Mouse (Mus musculus) embryonic facial prominence, embryonic 11.5 days (tissue): Measurements from ENCODE around the gene Fxyd5. TPM values are rescaled to one million over a fixed set of nuclear protein-coding genes. Genes with fewer than 3 reads are reported as not detected.
A peak's percentile ranks its signal among the peaks of the same experiment; 100 is the strongest.

Source experiments
- ATAC-seq: fragments of 200-750 bp; cut with Nextera tagmentation; replicated peaks from 2 replicates; pipeline ENCODE4 v1.8.0; 2017; ENCODE audit warnings: low read depth; ENCODE audit not compliant: insufficient number of reproducible peaks, low FRiP score, low TSS enrichment
- DNase-seq: peaks from one replicate; pipeline ENCODE4 v3.0.0-alpha.2; 2015; ENCODE audit warnings: low spot score
- H3K27ac ChIP-seq: fragments of 300-500 bp; sonication (generic); replicated peaks from 2 replicates; pipeline ENCODE4 v1.5.1; 2014; ENCODE audit warnings: mild to moderate bottlenecking, low read depth, low read length, control low read depth
- H3K27me3 ChIP-seq: fragments of 300-500 bp; sonication (generic); 2 replicates; pipeline ENCODE4 v1.6.1; 2014; ENCODE audit warnings: mild to moderate bottlenecking, low read length, moderate library complexity, mixed read lengths; ENCODE audit not compliant: control insufficient read depth, insufficient read depth
- H3K36me3 ChIP-seq: fragments of 300-500 bp; sonication (generic); replicated peaks from 2 replicates; pipeline ENCODE4 v1.6.1; 2014; ENCODE audit warnings: low read depth, mild to moderate bottlenecking, low read length, moderate library complexity, mixed read lengths; ENCODE audit not compliant: control insufficient read depth, insufficient read depth
- H3K4me1 ChIP-seq: fragments of 300-500 bp; sonication (generic); 2 replicates; pipeline ENCODE4 v1.6.1; 2014; ENCODE audit warnings: low read length, mixed read lengths; ENCODE audit not compliant: control insufficient read depth, insufficient read depth
- H3K4me2 ChIP-seq: fragments of 300-500 bp; sonication (generic); 2 replicates; pipeline ENCODE4 v1.6.1; 2014; ENCODE audit warnings: low read depth, mild to moderate bottlenecking, control low read depth, low read length, moderate library complexity
- H3K4me3 ChIP-seq: fragments of 300-500 bp; sonication (generic); 2 replicates; pipeline ENCODE4 v1.5.1; 2014; ENCODE audit warnings: low read depth, low read length, control low read depth
- H3K9ac ChIP-seq: fragments of 300-500 bp; sonication (generic); replicated peaks from 2 replicates; pipeline ENCODE4 v1.6.1; 2014; ENCODE audit warnings: mild to moderate bottlenecking, control low read depth, low read length
- H3K9me3 ChIP-seq: fragments of 300-500 bp; sonication (generic); replicated peaks from 2 replicates; pipeline ENCODE4 v1.6.1; 2016; ENCODE audit warnings: mild to moderate bottlenecking, low read length, inconsistent platforms, mixed read lengths; ENCODE audit not compliant: control insufficient read depth
- WGBS: fragments of 180-500 bp; shearing (Covaris S2); extraction: QIAGEN DNeasy Blood & Tissue Kit; methylation state at CpG from one replicate; pipeline ENCODE4 v1.1.7; 2014; 5-methylcytosine and 5-hydroxymethylcytosine counted together
- polyA plus RNA-seq: library from polyadenylated mRNA; unstranded; fragments of >200 nt; fragmentation: Nextera tagmentation; extraction: Ambion mirVana; gene quantifications from 2 replicates; pipeline ENCODE4 v1.2.1, GENCODE M21; 2014

The Fxyd5 gene
- polyA plus RNA-seq, 1 experiment from 2014 or later = 10.3 TPM

DNA sequence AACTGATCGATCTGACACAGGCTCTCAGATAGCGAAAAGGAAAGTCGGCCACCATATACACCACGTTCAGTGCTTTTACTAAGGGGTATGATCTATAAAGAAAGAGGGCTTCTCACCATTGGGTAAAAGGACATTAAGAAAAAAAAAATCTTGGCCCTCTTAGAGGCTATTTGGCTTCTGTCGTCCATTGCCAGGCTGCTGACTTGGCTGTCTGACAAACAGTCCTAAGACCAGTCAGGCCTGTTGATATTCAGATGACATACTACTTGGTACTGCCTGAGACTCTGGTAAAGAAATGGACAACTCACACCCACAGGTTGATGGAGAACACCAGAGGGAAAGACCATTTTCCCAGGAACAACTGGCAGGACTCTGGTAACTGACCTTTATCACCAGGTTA, 29.3 kb downstream of the Fxyd5 start:
- Histone ChIP-seq H3K4me3 (no peak overlapping the region), H3K4me1 (no peaks in the 10 kb centered on the region), H3K27ac (no peak overlapping the region), H3K27me3 (no peaks in the 10 kb centered on the region), H3K9me3 (no peaks in the 10 kb centered on the region), H3K4me2 (no peak overlapping the region), H3K9ac (no peak overlapping the region), H3K36me3 (no peaks in the 10 kb centered on the region)
- 88% methylated on average over 5 of the region's 5 CpGs for WGBS
- DNase-seq = no peak
- no peak for ATAC-seq

DNA sequence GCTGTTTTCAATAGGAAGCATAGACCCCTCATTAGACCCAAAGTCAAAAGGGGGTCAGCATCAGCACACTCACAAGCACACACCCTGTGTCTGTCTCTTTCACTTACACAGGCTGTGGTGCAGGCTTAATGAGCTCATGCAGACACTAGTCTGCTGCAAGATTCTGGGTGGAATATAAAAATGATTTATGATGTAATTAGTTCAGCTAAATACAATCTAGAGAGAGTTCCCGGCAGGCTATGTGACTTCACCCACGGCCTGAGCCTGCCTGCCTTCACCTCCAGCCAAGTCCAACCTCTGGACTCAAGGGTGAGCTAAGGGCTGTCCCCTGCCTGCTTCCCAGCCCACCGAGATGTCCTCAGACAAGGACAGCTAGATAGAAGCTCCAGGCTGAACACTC, 33.4 kb downstream of the Fxyd5 start:
- no peak for DNase-seq
- Histone ChIP-seq H3K9me3 (no peaks in the 10 kb centered on the region), H3K27me3 (no peaks in the 10 kb centered on the region), H3K27ac (no peak overlapping the region), H3K4me2 (no peak overlapping the region), H3K4me3 (no peak overlapping the region), H3K9ac (no peak overlapping the region), H3K36me3 (no peaks in the 10 kb centered on the region), H3K4me1 (no peaks in the 10 kb centered on the region)
- ATAC-seq = no peak
- 76% methylated on average over 3 of the region's 3 CpGs for WGBS

DNA sequence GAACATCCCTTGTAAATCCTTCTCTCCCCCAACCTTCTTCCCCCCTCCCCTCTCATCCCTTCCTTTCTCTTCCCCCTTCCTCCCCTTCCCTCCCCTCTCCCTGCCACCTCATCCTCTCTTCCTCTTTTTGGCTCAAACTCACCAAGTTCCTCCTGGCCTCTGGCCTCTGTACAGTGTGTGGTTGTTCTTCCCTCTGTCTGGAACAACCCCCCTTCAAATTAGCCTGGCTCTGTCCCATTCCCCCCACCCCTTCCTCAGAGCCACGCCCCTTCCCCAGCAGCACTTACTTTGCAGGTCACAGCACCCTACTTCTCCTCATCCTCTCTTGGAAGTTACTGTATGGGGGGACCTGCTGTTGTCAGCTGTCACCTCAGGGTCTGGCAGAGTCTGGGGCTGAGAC, 34.1 kb downstream of the Fxyd5 start:
- Histone ChIP-seq H3K9ac (no peak overlapping the region), H3K27me3 (no peaks in the 10 kb centered on the region), H3K4me3 (no peak overlapping the region), H3K36me3 (no peaks in the 10 kb centered on the region), H3K27ac (no peak overlapping the region), H3K4me2 (no peak overlapping the region), H3K9me3 (no peaks in the 10 kb centered on the region), H3K4me1 (no peaks in the 10 kb centered on the region)
- 56% methylated on average over 1 of the region's 1 CpGs for WGBS
- no peak for ATAC-seq
- no peak for DNase-seq

DNA sequence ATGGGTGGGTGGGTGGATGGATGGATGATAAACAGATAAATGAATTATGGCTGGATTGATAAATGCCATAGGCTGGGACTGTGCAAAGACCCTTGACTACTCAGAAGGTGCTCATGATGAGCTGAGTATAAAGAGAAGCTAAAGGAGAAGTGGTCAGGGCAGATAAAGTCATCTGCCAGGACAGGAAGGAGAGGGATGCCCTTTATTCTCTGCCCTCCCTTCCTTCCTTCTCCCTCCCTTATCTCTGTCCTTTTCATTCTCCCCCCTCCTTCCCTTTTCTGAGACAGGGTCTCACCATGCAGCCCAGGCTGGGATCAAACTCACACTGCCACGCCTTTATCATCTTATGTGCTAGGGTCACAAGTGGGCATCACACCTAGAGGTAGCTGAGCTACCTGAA, 34.5 kb downstream of the Fxyd5 start:
- no peak for ATAC-seq
- WGBS = 93% methylated on average over 1 of the region's 1 CpGs

DNA sequence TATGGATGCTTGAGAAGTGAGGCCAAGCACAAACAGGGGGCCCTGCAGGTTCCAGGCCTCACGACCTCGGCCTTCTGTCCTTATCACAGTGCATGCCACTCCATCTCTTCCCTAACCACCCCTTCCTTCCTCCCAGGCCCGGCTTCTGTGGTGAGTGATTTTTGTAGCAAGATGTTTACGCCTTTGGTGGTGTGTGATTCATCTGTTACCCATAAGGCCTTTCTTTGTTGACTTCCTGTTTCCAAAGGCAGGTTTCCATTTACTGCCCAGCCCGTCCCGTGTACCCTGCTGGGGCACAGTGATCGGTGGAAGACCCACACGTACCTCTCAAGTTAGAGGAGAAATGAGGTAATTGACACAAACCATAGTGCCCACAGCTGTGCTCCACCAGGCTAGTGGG, 39.6 kb downstream of the Fxyd5 start:
- H3K9me3 ChIP-seq = no peaks in the 10 kb centered on the region
- no peaks in the 10 kb centered on the region for H3K27me3 ChIP-seq
- H3K27ac ChIP-seq = no peak overlapping the region
- no peaks in the 10 kb centered on the region; the same call in 1 of the 2 replicates for H3K4me1 ChIP-seq
- no peak overlapping the region for H3K9ac ChIP-seq
- ATAC-seq (no peak), DNase-seq (no peak)
- no peak overlapping the region for H3K4me3 ChIP-seq
- WGBS = 71% methylated on average over 8 of the region's 8 CpGs
- no peaks in the 10 kb centered on the region for H3K36me3 ChIP-seq
- no peak overlapping the region for H3K4me2 ChIP-seq

More for the DNA sequence above, 34.5 kb downstream of the Fxyd5 start:
- no peak for DNase-seq
- Histone ChIP-seq H3K4me2 (no peak overlapping the region), H3K27me3 (no peaks in the 10 kb centered on the region), H3K27ac (no peak overlapping the region), H3K36me3 (no peaks in the 10 kb centered on the region), H3K4me3 (no peak overlapping the region), H3K4me1 (no peaks in the 10 kb centered on the region), H3K9ac (no peak overlapping the region), H3K9me3 (no peaks in the 10 kb centered on the region)

DNA sequence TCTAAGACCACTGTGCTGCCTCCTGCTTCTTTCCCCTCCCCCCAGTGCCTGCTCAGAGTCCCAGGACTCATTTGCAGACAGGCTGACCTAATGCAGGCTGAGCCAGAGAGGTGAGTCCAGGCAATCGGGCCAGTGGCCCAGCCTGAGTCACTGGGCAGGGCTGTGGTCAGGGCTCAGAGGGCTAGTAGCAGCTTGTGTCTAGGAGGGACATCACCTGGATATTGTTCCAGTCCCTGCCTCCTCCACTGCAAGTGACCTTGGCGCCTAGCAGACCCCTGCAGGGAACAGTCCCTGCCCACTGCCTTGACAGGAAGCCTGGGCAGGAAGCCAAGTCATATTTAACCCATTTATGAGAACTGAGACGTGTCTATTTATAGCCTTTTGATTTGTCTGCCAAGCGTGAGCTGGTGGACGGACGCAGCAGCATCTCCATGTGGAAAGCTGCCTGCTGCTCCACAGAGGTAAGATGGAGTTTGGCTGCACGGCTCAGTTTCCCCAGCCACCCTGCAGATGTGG, 41.7 kb downstream of the Fxyd5 start:
- DNase-seq (peak; percentile 41), ATAC-seq (no peak)
- Histone ChIP-seq H3K9me3 (no peaks in the 10 kb centered on the region; the same call in 1 of the 2 replicates), H3K4me3 (no peak overlapping the region), H3K36me3 (no peaks in the 10 kb centered on the region), H3K4me1 (no peaks in the 10 kb centered on the region; the same call in 1 of the 2 replicates), H3K9ac (no peak overlapping the region), H3K27ac (no peak overlapping the region), H3K4me2 (no peak overlapping the region), H3K27me3 (no peaks in the 10 kb centered on the region)
- WGBS = 41% methylated on average over 7 of the region's 7 CpGs

DNA sequence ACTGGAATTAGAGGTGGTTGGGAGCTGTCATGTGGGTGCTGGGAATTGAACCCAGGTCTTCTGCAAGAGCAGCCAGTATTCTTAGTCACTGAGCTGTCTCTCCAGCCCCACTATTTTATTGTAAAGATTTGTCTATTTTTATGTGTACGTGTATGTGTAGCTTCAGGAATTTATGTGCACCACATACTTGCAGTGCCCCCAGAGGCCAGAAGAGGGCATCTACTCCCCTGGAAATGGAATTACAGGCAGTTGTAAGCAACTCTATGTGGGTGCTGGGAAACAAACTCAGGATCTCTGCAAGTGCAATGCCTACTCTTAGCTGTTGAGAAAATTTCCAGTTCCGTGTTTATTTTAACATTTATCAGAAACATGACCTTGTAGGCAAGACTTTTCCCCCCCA, 45.8 kb downstream of the Fxyd5 start:
- no peak overlapping the region for H3K27ac ChIP-seq
- 91% methylated on average over 2 of the region's 2 CpGs for WGBS
- no peaks in the 10 kb centered on the region for H3K27me3 ChIP-seq
- H3K9me3 ChIP-seq = no peaks in the 10 kb centered on the region; the same call in 1 of the 2 replicates
- H3K36me3 ChIP-seq = no peaks in the 10 kb centered on the region
- H3K9ac ChIP-seq = no peak overlapping the region
- no peaks in the 10 kb centered on the region for H3K4me1 ChIP-seq
- ATAC-seq (no peak), DNase-seq (no peak)
- H3K4me3 ChIP-seq = no peak overlapping the region
- no peak overlapping the region for H3K4me2 ChIP-seq

DNA sequence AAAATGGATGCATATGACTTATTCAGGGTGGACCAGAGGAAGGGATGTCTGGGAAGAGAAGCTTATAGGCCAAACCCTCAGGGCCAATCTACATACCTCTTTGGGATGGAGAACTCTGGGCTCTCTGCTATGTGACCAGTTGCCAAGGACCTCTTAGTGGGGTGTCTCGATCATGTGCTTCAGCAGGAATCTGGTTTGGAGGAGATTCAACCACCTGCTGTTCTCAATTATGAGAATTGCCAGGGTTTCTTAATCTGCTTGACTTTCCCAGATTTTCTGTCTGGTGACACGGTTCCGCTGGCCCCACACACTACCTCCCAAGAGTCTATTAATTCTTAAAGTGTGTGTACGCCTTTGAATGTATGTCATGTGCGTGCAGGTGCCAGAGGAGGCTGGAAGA, 48.3 kb downstream of the Fxyd5 start:
- WGBS = 87% methylated on average over 5 of the region's 5 CpGs

More for the DNA sequence above, 48.3 kb downstream of the Fxyd5 start:
- Histone ChIP-seq H3K4me2 (no peak overlapping the region), H3K27me3 (no peaks in the 10 kb centered on the region), H3K4me3 (no peak overlapping the region), H3K4me1 (no peaks in the 10 kb centered on the region), H3K9me3 (no peaks in the 10 kb centered on the region; the same call in 1 of the 2 replicates), H3K27ac (no peak overlapping the region), H3K36me3 (no peaks in the 10 kb centered on the region), H3K9ac (no peak overlapping the region)
- no peak for ATAC-seq
- no peak for DNase-seq
